Mouse (Mus musculus) lung, adult 2 months (tissue): Measurements from ENCODE around the gene Rtn1.

ENCODE experiments used
- CTCF ChIP-seq: fragments of 200-500 bp; IDR thresholded peaks from 2 replicates; pipeline ENCODE4 v1.5.1; 2011; ENCODE audit warnings: mild to moderate bottlenecking, low read length, control low read depth; ENCODE audit not compliant: insufficient read depth
- POLR2A ChIP-seq: fragments of 200-500 bp; IDR thresholded peaks from 2 replicates; pipeline ENCODE4 v1.6.1; 2011; ENCODE audit warnings: low read depth, mild to moderate bottlenecking, control low read depth, low read length, borderline replicate concordance; ENCODE audit errors: extremely low read depth

GRCm38 (mm10) chr12:72373916-72374615 is 34.8 kb downstream of the Rtn1 start:
- TF ChIP-seq CTCF, result no peak
- no peak for TF ChIP-seq POLR2A
